Mouse (Mus musculus): ENCODE measurements around the gene Nfkbib. TPM values are rescaled to one million over a fixed set of nuclear protein-coding genes. Genes with fewer than 3 reads are reported as not detected.

Nfkbib gene
- polyA plus RNA-seq, 1 experiment, result 13.8 TPM

DNA sequence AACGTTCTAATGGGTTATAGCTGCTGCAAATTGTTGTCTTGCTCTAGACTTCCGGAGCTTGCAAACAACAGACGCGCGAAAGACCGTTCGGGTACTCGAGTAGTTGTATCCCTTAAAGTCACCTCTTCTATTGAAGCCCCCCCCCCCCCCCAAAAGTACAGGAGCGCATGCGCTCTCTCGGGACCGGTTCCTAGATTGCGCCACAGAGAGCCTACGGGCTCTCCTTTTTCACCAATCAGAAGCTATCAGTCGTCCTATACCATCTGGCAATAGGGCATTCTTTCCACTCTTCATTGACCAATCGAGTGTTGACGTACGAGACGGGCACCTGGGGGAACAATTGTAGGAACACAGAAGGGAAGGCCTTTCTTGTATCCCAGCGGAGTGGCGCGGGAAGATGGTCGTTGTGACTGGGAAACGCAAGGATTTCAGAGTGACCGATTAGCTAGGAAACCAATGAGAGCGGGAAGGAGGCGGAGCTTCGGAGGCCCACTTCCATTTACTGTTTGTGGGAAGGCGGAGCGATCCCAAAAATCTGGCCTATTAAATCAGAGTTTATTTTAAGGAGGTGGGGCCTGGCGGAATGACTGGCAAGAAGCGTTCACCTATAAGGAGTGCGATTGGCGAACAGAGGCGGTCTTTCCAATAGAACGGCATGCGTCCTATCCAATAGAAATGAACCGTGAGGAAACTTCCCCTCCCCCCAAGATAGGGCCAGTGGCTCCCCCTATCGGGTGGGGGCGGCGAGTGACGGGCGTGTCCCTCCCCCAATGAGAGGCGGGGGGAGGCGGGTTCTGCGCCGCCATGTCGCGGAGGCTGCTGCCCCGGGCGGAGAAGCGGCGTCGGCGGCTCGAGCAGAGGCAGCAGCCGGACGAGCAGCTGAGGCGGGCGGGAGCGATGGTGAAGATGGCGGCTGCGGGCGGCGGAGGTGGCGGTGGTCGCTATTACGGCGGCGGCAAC, 43.1 kb upstream of the Nfkbib start:
- TF ChIP-seq CTCF (IDR thresholded peaks at IDR 0.05; ENCODE audit: borderline replicate concordance, insufficient read depth, low read length), result no peak
- TF ChIP-seq POLR2A (IDR thresholded peaks at IDR 0.05; ENCODE audit: low read depth, low read length), result peak; percentile 88
- H3K4me1 ChIP-seq (ENCODE audit: control insufficient read depth, insufficient read depth, low read length), result peaks cover 7% of the 10 kb centered on the region
- peak overlapping the region; percentile 84 for H3K4me3 ChIP-seq (ENCODE audit: insufficient read depth, low read length)
- H3K27ac ChIP-seq (ENCODE audit: insufficient read depth, low read length), result peak overlapping the region; percentile 95

GRCm38 (mm10) chr7:28809401-28810089, 42.2 kb upstream of the Nfkbib start:
- Histone ChIP-seq H3K27ac (ENCODE audit: insufficient read depth, low read length) (peak overlapping the region; percentile 95), H3K4me3 (ENCODE audit: insufficient read depth, low read length) (peak overlapping the region; percentile 58), H3K4me1 (ENCODE audit: control insufficient read depth, insufficient read depth, low read length) (peaks cover 7% of the 10 kb centered on the region)
- TF ChIP-seq CTCF (IDR thresholded peaks at IDR 0.05; ENCODE audit: borderline replicate concordance, insufficient read depth, low read length) (no peak), POLR2A (IDR thresholded peaks at IDR 0.05; ENCODE audit: low read depth, low read length) (peak; percentile 68)

DNA sequence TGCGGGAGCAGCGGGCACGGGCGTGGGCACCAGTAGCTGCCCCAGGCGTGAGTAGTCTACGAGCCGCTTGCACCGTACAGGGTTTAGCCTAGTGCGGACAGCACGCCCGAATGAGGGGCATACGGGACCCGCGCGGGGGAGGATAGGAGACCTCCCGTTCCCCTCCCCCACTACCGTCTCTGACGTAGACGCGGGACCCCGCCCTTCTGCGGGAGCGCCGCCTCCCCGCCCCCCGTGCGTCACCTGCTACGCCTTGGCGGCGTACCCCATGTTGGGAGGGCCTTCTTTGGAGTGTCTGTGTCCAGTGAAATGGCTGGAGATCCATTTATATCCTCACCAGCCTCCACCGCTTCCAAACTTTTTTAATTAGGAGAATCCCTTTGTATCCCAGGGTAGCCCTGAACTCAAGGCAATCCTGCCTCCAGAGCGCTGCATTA, 41.7 kb upstream of the Nfkbib start:
- Histone ChIP-seq H3K27ac (ENCODE audit: insufficient read depth, low read length) (peak overlapping the region; percentile 95), H3K4me1 (ENCODE audit: control insufficient read depth, insufficient read depth, low read length) (peaks cover 7% of the 10 kb centered on the region), H3K4me3 (ENCODE audit: insufficient read depth, low read length) (peak overlapping the region; percentile 58)
- TF ChIP-seq POLR2A (IDR thresholded peaks at IDR 0.05; ENCODE audit: low read depth, low read length), result peak; percentile 82
- no peak for TF ChIP-seq CTCF (IDR thresholded peaks at IDR 0.05; ENCODE audit: borderline replicate concordance, insufficient read depth, low read length)

DNA sequence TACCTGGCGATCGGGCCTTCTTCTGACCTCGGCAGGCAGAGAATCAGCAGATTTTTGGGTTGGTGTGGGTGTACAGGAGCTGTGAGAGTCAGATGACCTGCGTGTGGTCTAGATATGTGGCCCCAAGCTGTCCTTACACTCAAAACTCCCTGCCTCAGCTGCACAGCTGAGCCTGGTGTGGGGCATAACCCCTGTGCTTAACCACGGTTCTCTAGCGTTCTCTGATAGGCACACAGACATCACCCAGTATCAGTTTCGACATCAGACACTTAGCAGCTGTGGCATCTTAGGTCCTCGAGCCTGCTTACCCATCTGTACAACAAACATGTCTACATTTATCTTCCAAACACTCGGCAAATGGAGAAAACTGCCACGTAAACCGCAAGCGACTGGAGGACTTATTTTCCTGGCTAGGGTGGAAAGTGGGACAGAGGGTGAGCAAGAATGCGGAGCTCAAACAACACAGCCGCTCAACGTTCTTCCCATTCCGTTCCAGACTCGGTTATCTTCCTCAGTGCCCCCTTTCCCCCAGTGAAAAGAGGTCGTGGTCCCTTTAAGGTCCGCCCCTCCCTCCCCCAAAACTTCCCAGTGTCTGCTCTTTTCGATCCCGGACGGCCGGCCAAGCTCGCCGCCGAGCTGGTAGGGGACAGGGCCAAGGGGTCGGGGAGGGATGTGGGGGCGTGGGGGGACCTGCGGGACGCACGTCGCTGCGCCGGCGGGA, 41.1 kb upstream of the Nfkbib start, which contains the start of gene Hnrnpl:
Gene Hnrnpl (plus strand): TSS at position 321 of the 721 bp plus-strand sequence.
- TF ChIP-seq POLR2A (IDR thresholded peaks at IDR 0.05; ENCODE audit: low read depth, low read length) (peak; percentile 61), CTCF (IDR thresholded peaks at IDR 0.05; ENCODE audit: borderline replicate concordance, insufficient read depth, low read length) (no peak)
- Histone ChIP-seq H3K4me3 (ENCODE audit: insufficient read depth, low read length) (peak within 1 kb of the TSS; percentile 58), H3K27ac (ENCODE audit: insufficient read depth, low read length) (peak within 1 kb of the TSS; percentile 95), H3K4me1 (ENCODE audit: control insufficient read depth, insufficient read depth, low read length) (peaks cover 9% of the 10 kb centered on the region)

- peak overlapping the region; percentile 46 for H3K4me3 ChIP-seq (ENCODE audit: insufficient read depth, low read length)
- TF ChIP-seq POLR2A (IDR thresholded peaks at IDR 0.05; ENCODE audit: low read depth, low read length), result no peak
- TF ChIP-seq CTCF (IDR thresholded peaks at IDR 0.05; ENCODE audit: borderline replicate concordance, insufficient read depth, low read length), result no peak
Measured at GRCm38 (mm10) chr7:28807641-28808220, 40.4 kb upstream of the Nfkbib start.

DNA sequence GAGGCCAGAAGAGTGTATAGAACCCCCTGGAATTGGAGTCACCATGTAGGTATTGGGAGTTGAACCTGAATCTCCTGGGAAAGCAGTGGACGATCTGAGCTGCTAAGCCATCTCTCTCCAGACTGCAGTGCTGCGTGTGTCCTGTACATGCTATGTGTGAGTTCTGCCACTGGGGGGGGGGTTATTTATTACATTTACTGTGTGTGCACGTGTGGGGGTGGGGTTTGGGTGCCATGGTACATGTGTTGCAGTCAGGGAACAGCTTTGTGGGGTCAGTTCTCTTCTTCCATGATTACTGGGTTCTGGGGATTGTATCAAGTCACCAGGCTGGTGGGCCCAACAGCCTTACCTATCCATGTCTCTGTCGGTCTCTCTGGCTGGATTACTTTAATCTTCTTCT, 39.6 kb upstream of the Nfkbib start:
- no peak overlapping the region for H3K4me3 ChIP-seq (ENCODE audit: insufficient read depth, low read length)
- H3K27ac ChIP-seq (ENCODE audit: insufficient read depth, low read length), result no peak overlapping the region
- TF ChIP-seq POLR2A (IDR thresholded peaks at IDR 0.05; ENCODE audit: low read depth, low read length), result no peak
- TF ChIP-seq CTCF (IDR thresholded peaks at IDR 0.05; ENCODE audit: borderline replicate concordance, insufficient read depth, low read length), result no peak
- peaks cover 20% of the 10 kb centered on the region for H3K4me1 ChIP-seq (ENCODE audit: control insufficient read depth, insufficient read depth, low read length)

More at GRCm38 (mm10) chr7:28807641-28808220, 40.4 kb upstream of the Nfkbib start:
- Histone ChIP-seq H3K27ac (ENCODE audit: insufficient read depth, low read length) (peak overlapping the region; percentile 95), H3K4me1 (ENCODE audit: control insufficient read depth, insufficient read depth, low read length) (peaks cover 15% of the 10 kb centered on the region)

GRCm38 (mm10) chr7:28803756-28804155, 36.4 kb upstream of the Nfkbib start:
- Histone ChIP-seq H3K4me1 (ENCODE audit: control insufficient read depth, insufficient read depth, low read length) (peaks cover 25% of the 10 kb centered on the region), H3K27ac (ENCODE audit: insufficient read depth, low read length) (no peak overlapping the region), H3K4me3 (ENCODE audit: insufficient read depth, low read length) (no peak overlapping the region)
- no peak for TF ChIP-seq POLR2A (IDR thresholded peaks at IDR 0.05; ENCODE audit: low read depth, low read length)
- no peak for TF ChIP-seq CTCF (IDR thresholded peaks at IDR 0.05; ENCODE audit: borderline replicate concordance, insufficient read depth, low read length)

GRCm38 (mm10) chr7:28802846-28803588, 35.7 kb upstream of the Nfkbib start:
- no peak overlapping the region for H3K4me3 ChIP-seq (ENCODE audit: insufficient read depth, low read length)
- H3K27ac ChIP-seq (ENCODE audit: insufficient read depth, low read length), result peak overlapping the region; percentile 99
- TF ChIP-seq POLR2A (IDR thresholded peaks at IDR 0.05; ENCODE audit: low read depth, low read length) (no peak; the same call in 1 of the 2 replicates), CTCF (IDR thresholded peaks at IDR 0.05; ENCODE audit: borderline replicate concordance, insufficient read depth, low read length) (no peak)
- peaks cover 24% of the 10 kb centered on the region for H3K4me1 ChIP-seq (ENCODE audit: control insufficient read depth, insufficient read depth, low read length)

All from embryonic fibroblast, embryonic 13.5 days (primary cell).